Mouse (Mus musculus) left cerebral cortex, postnatal 14 days (tissue): Measurements from ENCODE around the gene Phrf1. TPM values are rescaled to one million over a fixed set of nuclear protein-coding genes. Genes with fewer than 3 reads are reported as not detected.
"Not testable (repeated sequence)": the region's sequence is repeated elsewhere in the genome, so short reads cannot be mapped to it uniquely, and the experiment has no call there.

Experiments
- DNase-seq, 2 experiments: peaks; one replicate each; pipeline ENCODE4 v3.0.0; 2021 to 2022; ENCODE audit warnings: low spot score in 2 of 2, mixed read lengths in 1 of 2
- intact Hi-C: fragments of 180-260 bp; cut with DNase I; formaldehyde crosslinking; loops from one replicate; pipeline ENCODE4 v1.15.1; 2025
- total RNA-seq, 2 experiments: library from RNA; stranded (reverse); gene quantifications; 2 replicates each; pipeline ENCODE4 v1.2.3; 2021

Phrf1 gene
- total RNA-seq, 2 experiments from 2014 or later, result 65.9 to 66.6 TPM

DNA sequence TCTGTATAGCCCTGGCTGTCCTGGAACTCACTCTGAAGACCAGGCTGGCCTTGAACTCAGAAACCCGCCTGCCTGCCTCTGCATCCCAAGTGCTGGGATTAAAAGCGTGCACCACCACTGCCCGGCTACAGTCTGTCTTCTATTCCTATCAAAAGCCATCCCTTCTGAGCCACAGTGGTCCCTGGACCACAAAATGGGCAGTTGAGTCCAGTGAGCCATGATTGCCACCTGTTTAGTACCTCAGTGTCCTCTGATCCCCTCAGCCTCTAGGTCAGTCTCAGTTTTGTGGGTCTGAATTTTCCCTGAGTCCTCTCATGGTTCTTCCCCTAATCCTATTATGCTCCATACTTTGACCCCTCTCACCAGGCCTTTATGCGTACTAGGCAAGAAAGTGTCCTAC, 788 bp upstream of the Phrf1 start:
- DNase-seq, result no peak
- intact Hi-C loops, result loop anchor here (2.0 kb wide), 1 partner anchor 135 kb away; no protein-coding TSS in a partner anchor

DNA sequence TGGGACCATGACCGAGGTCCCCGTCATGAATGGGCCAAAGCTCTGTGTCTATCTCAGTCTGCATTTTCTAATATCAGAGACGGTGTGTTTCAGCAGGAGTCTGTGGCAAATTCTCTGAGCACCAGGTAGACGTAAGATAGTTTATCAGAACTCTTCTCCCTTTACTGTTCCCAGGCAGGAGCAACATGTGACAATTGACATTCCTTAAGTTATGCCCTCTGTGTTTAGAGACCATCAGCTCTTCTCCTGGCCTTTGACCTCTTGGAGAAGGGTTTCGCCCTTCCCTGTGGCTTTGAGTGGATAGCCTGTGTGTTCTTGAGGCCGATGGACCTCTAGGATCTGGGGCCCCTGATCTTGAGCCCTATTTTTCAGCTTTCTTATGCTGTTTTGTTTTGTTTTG, 1.1 kb downstream of the Phrf1 start:
- intact Hi-C loops, result loop anchor here (2.0 kb wide), 1 partner anchor 133 kb away; no protein-coding TSS in a partner anchor
- DNase-seq, result no peak

DNA sequence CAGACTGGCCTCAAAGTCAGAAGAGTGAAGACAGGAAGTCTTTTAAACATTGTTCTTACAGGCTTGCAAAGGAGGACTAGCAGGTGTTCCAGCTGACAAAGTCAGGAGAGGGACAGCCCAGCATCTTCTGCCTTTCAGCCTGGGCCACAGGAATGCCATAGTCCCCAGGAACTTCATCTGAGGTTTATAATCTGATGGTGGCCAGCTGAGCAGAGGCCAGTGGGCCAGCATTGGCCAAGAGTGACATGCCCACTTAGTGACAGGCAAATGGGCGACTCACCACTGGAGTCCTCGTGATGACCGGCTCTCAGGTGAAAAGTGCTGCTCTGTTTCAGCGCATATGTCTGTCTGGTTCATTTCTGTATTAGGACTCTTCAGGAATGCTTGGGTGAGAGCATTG, 2.0 kb downstream of the Phrf1 start:
- DNase-seq, result no peak
- intact Hi-C loops, result no loop called here

DNA sequence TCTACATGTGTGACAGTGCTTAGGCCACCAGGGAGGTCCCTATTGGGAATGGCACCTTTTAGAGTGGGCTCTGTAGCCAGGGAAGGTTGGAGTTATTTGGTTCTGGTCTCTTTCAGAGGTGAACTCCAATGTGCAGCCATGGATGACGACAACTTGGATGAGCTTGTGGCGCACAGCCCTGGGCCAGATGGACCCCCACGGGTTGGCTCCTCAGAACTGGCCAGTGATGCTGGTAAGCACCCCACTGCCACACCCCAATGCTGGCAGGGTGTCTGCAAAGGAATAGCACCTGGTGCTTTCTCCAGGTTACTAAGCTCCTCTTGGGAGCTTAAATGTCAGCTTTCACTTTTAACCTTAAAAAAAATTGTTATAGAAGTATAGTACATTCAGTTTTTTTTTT, 2.5 kb downstream of the Phrf1 start:
- no peak for DNase-seq
- intact Hi-C loops, result no loop called here

DNA sequence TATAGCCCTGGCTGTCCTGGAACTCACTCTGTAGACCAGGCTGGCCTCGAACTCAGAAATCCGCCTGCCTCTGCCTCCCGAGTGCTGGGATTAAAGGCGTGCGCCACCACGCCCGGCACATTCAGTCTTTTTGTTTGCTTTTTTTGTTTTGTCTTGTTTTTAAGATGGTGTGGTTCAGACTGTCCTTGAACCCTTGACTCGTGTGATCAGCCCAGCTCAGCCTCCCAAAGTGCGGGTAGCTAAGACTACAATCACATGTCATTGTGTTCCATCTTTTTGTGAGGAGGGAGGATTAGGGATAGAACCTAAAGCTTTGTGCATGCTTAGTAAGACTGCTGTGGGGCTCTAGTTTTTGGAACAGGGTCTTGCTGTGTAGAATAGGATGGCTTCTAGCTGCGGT, 3.0 kb downstream of the Phrf1 start:
- intact Hi-C loops, result no loop called here
- no peak for DNase-seq

DNA sequence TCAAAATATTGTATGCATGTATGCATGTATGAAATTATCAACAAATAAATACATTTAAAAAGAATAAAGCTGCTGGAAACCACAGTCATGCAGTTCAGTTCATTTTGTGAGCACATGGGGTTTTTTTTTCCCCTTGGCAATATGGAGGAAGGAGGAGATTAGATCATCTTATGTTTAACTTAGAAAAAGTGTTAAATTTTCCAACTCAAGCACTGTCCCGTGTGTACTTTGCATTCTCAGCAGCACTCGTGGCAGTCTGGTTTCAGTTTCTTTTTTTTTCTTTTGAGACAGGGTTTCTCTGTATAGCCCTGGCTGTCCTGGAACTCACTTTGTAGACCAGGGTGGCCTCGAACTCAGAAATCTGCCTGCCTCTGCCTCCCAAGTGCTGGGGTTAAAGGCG, 21.9 kb downstream of the Phrf1 start:
- intact Hi-C loops, result loop anchor here (10.0 kb wide), 1 partner anchor 64 kb away; no protein-coding TSS in a partner anchor
- DNase-seq, result not testable (repeated sequence)

DNA sequence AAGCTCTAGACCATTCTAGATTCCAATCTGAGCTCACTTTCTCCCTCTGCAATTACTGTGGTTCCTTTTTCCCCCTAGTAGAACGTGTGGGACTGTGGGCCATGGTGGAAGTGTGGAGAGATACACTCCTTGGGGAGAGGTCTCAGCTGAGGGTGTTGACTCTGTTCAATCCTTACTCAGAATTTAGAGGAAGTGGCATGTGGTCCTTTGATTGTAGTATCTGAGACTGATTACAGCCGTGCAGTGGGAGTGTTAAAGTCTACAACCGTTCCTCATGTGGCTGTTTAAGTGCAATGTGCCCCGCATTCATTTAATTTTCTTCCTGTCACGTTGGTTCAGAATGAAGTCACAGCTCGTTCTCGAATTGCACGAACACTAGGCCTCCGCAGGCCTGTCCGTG, 27.6 kb downstream of the Phrf1 start:
- no peak for DNase-seq
- intact Hi-C loops, result loop anchor here (10.0 kb wide), 1 partner anchor 59 kb away; no protein-coding TSS in a partner anchor

DNA sequence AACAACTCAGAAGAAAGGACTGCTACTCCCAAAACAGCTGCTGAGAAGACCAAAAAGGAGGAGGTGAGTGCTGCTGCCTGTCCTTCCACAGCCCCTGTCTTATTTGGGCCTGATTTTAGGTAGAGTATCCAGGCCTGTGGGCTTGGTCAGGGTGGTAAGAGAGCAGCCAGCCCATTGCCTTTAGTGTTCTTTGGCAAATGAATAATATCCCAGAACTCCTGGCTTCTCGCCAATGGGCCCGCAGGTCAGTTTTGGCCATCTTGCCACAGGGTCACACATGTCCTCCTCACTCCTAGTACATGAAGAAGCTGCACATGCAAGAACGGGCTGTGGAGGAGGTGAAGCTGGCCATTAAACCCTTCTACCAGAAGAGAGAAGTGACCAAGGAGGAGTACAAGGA, 32.9 kb downstream of the Phrf1 start:
- intact Hi-C loops, result no loop called here
- DNase-seq, result no peak

DNA sequence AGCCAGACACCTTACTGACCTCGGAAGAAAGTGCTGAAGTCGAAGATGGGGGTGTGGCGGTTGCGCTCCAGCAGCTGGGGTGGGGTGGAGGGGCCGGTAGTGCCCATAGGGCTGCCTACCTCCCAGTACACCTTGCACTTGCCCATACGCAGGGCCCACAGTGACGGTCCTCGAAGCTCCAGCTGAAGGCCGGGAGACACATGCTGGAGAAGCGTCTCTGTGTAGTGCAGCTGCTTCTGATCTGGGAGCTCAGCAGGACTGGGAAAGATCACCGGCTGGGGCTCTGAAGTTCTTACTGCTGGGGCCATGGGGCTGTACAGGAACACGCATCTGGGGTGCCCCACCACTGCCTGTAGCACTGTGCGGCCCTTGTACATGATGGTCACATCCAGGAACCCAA, 35.1 kb downstream of the Phrf1 start:
- DNase-seq, result no peak
- intact Hi-C loops, result no loop called here

DNA sequence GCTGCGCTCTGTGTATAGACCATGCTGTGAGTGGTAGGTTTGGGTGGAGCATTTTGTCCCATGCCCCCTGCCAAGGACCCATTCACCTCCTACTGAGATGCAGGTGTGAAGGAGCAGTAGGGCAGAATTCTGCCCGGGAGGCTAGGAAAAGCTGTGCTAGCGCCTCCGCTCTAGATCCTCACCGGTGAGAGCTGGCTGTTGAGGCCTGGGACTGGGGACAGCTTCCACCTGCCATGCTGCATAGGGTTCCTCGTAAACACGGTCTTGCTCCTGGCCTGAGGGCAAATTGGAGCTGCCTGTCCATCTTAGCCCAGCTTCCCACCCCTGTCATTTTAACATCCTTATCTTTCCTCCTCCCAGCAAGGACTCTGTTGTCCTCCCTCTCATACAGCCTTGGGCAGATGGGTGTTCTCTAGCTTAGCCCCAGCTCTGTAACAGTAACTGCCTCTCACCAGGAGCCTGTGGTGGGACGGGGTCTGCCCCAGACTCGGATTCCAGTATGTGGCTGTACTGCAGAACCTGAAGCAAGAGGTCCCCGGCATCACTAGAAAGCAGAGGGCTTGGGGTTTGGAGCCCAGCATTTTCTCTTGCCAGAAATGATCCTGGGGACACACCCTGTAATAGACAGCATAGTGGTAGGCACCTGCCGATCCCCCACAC, 35.6 kb downstream of the Phrf1 start:
- intact Hi-C loops, result no loop called here
- no peak for DNase-seq

DNA sequence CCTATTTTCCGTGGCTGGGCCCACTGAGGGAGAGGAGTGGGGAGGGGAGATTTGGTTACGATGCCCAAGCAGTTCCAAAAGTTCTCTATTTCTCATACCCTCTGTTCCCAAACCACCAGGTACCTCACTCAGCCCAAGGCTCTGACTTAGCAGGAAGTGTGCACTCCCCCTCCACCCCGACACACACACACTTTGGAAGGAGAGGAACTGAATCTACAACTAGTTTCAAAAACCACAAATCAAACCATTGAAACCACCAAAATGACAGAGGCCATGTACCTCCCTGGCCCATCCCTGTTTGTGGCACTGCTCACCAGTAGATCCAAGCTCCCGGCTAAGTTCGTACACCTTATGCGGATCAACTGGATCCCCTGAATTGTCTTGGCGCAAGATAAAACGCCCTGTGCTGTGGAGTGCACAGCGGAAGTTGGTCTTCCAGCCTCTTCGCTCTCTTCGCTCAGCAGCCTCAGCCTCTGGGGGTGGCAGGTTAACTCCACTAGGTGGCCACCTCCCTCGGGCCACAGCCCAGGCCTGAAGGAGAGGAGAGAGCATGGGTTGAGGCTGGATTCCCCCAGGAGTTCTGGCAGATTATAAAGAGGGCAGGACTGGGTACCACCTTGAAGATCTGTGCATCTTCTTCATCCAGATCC, 36.3 kb downstream of the Phrf1 start:
- no peak for DNase-seq
- intact Hi-C loops, result loop anchor here (5.0 kb wide), 1 partner anchor 97 kb away; no protein-coding TSS in a partner anchor

DNA sequence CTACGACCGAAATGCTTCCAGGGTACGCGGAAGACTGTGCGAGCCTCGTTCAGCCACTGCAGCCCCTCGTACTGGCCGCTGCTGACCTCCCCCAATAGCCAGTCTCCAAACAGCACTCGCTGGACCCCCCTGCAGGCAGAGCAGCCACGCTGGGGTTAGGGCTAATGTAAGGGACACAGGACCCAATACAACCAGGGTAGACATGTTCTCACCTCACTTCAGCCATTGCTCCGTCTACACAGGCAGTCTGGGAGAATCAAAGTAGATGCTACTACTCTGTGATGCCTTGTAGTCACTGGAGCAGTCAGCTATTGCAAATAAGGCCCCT, 36.8 kb downstream of the Phrf1 start:
- intact Hi-C loops, result loop anchor here (5.0 kb wide), 1 partner anchor 97 kb away; no protein-coding TSS in a partner anchor

DNA sequence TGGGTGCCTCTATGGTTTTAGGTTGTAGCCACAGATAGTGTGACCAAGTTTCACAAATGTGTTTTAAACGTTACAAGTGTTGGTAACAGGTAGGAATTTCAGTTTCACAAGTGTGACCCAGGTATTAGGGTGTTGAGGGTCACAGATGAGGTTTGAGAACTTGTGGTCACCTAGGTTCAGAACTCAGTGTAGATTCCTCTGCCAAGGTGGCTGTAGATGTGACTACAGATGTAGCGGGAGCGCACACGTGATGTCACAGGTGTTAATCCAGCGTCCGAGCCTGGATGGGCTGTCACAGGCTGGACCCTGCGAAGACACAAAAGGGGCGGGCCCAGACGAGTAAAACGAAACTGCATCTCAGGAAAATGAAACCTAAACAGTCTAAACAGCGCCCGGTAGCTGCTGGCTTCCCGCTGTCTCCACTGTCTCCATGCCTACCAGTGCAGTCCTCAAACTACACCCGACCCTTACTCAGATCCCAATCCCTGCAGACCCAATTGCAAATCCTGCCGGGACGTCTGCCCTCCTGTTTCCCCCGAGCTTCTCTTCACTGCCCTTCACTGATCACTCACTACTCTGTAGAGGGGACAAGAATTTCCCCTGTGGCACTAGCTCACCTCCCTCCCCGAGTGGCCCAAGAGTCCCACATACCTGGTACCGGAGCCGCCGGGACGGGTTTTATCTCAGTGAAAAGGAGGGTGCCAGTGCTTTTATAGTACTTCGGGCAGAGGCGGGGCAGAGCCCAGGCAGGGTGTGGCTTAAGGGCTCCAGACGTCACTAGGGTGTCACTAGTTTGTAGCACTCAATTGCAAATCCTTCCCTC, 37.4 kb downstream of the Phrf1 start, which contains the start of gene Irf7:
Irf7 (minus strand) TSS at position 743 of the 823 bp plus-strand sequence.
- intact Hi-C loops, result loop anchor here (5.0 kb wide), 1 partner anchor 96 kb away; no protein-coding TSS in a partner anchor
- DNase-seq, result no peak

More for the DNA sequence above, 36.8 kb downstream of the Phrf1 start:
- DNase-seq, result no peak

DNA sequence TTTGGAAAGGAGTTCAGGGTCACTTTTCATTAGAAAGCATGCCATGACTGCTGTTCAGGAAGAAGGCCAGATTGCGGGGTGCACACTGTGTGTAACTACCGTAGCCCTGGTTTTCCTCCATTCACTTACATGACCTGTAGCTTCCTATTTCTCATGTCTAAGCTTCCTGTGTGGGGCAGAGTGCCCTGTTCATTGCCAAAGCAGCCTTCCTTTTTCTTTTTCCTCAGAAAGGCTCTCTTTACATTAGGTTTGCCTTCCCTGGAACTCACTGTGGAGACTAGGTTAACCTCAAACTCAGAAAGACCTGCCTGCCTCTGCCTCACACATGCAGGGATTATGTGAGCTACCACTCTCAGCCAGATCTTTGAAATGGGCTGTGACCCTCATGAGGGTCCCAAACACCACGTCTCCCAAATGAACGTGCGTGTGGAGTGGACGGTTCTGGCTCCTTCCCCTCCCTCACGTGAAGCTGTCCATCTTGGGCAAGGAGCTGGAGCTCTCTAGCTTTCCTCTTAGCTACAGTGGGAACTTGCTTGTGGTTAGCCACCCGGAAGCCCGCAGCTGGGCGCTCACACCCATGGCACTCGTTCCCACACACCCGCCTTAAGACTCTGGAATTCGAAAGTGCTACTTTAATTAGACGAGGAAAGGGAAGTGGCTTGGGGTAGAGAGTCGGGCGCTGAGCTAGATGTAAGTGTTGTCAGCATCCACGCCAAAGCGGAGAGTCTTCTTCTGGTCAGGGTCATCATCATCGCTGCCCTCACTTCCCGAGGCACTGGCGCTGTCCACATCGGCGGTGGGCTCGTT, 40.1 kb downstream of the Phrf1 start:
- intact Hi-C loops, result loop anchor here (5.0 kb wide), 1 partner anchor 94 kb away; no protein-coding TSS in a partner anchor
- DNase-seq, result no peak

DNA sequence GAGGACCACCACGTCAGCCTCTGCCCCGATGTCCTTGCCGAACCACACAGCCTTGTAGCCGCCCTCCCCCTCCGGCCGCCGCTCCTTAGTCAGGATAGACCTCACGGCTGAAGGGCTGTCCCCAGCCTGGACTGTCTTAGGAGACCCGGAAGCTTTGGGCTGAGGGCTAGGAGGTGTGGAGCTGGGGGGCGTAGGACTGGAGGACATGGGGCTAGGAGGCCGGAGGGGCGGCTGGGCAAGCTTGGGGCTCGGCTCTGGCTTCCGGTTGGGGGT, 40.6 kb downstream of the Phrf1 start:
- DNase-seq, result no peak
- intact Hi-C loops, result loop anchor here (5.0 kb wide), 1 partner anchor 93 kb away; no protein-coding TSS in a partner anchor

DNA sequence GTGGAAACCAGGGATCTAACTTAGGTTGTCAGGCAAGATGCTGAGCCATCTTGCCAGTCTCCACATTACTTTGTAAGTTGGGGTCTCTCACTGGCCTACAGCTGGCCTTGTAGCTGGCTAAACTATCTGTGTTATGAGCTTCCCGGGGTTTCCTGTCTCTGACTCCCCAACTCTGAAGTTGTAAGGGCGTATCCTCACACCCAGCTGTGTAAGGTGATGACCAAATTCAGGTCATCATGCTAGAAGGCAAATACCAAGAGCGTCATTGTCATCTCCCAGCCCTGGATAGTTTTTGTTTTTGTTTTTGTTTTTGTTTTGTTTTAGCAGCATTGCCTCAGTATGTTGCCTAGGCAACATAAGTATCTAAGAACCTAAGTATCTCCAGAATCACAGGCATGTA, 42.0 kb downstream of the Phrf1 start:
- no peak for DNase-seq
- intact Hi-C loops, result no loop called here

DNA sequence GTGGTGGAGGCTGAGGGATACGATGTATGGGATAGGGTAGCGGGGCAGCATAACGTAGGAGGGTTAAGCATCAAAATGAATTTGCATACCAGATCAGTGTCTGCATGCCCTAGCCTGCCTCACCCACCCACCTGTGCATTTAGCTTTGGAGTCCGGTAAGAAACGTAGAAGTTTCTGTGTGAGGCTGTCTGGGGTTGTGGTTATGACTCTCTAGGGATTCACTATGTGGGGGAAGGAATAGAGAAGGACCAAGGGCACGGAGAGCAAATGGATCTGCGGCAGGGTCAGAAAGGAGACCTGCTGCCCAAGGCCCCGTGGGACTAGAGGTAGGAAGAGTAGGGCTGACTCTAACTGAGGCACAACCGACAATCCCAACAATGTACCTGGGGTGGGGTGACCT, 46.8 kb downstream of the Phrf1 start:
- DNase-seq, result no peak
- intact Hi-C loops, result no loop called here

DNA sequence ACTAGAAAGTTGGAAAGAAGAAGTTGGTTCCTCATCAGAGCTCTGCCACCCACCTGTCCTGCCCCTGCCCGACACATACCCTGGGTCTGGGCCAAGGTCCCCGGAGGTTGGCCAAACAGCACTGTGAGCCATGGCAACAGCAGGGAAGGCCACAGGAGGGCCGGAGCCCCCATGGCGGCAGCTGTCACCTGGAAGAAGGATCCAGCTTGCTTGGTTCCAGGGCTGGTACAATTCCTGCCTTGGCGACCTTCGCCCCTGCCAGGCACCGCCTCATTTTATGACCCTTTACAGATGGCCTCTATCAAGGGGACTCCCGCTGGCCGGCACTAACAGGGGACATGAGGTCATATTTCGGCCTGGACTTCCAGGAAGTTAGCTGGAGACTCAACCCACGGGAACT, 48.0 kb downstream of the Phrf1 start, which contains the start of gene Cdhr5:
Cdhr5 (minus strand) TSS at position 241 of the 400 bp plus-strand sequence.
- intact Hi-C loops, result no loop called here
- DNase-seq, result no peak
